Mouse (Mus musculus) hindbrain, embryonic 13.5 days (tissue): ENCODE results near the gene Ptprs. TPM values are rescaled to one million over a fixed set of nuclear protein-coding genes. Genes with fewer than 3 reads are reported as not detected.
"Not testable (repeated sequence)": the region's sequence is repeated elsewhere in the genome, so short reads cannot be mapped to it uniquely, and the experiment has no call there.

Source experiments
- ATAC-seq: fragments of 200-750 bp; cut with Nextera tagmentation; 2 replicates; pipeline ENCODE4 v1.8.0; 2017; ENCODE audit warnings: moderate TSS enrichment; ENCODE audit not compliant: low FRiP score
- H3K27ac ChIP-seq: fragments of 300-500 bp; sonication (generic); 2 replicates; pipeline ENCODE4 v1.5.1; 2015; ENCODE audit warnings: inconsistent platforms, mild to moderate bottlenecking, moderate library complexity
- H3K27me3 ChIP-seq: fragments of 300-500 bp; sonication (generic); 2 replicates; pipeline ENCODE4 v1.6.1; 2015; ENCODE audit warnings: mild to moderate bottlenecking, inconsistent platforms
- H3K36me3 ChIP-seq: fragments of 300-500 bp; sonication (generic); 2 replicates; pipeline ENCODE4 v1.6.1; 2015; ENCODE audit warnings: mild to moderate bottlenecking, inconsistent platforms
- H3K4me1 ChIP-seq: fragments of 300-500 bp; sonication (generic); replicated peaks from 2 replicates; pipeline ENCODE4 v1.6.1; 2015; ENCODE audit warnings: inconsistent platforms
- H3K4me2 ChIP-seq: fragments of 300-500 bp; sonication (generic); 2 replicates; pipeline ENCODE4 v1.6.1; 2015; ENCODE audit warnings: inconsistent platforms, mild to moderate bottlenecking, moderate library complexity
- H3K4me3 ChIP-seq: fragments of 300-500 bp; sonication (generic); 2 replicates; pipeline ENCODE4 v1.5.1; 2015; ENCODE audit warnings: mild to moderate bottlenecking, inconsistent platforms
- H3K9ac ChIP-seq: fragments of 300-500 bp; sonication (generic); 2 replicates; pipeline ENCODE4 v1.6.1; 2015; ENCODE audit warnings: mild to moderate bottlenecking, inconsistent platforms
- H3K9me3 ChIP-seq: fragments of 300-500 bp; sonication (generic); 2 replicates; pipeline ENCODE4 v1.6.1; 2016; ENCODE audit warnings: inconsistent platforms
- WGBS: fragments of 180-500 bp; shearing (Covaris S2); methylation state at CpG from one replicate; pipeline ENCODE4 v1.1.7; 2015; 5-methylcytosine and 5-hydroxymethylcytosine counted together
- polyA plus RNA-seq: library from polyadenylated mRNA; unstranded; fragments of >200 nt; fragmentation: Nextera tagmentation; extraction: Ambion mirVana; gene quantifications from 2 replicates; pipeline ENCODE4 v1.2.1, GENCODE M21; 2015

Gene Ptprs
- polyA plus RNA-seq, 1 experiment from 2014 or later: 273 TPM

DNA sequence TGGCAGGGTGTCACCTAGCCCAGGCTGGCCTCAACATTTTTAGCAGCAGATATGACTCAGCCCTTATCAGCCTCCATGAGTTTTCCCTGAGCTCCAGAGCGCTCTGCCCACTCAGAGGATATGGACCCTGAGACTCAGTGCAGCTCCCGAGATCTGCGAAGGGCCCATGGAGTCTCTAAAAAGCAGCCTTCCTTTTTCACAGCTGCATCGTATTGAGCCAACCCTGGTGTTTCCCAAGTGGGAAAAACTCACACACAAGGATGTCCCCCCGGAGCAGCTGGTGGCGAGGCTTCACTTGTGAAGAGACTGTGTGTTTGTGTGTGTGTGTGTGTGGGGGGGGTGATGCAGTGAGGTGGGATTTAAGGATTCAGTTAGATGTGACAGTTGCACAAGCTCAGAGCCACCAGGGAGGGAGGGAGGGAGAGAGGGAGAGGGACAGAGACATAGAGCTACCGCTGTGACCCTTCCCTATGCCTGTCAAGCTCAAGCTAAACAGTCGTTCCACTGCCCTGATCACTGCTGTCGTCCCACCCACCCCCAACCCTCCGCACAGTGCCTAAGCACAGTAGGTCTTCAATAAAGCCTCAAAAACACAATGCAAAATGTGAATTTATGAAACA lies 32.8 kb upstream of the Ptprs start:
- Histone ChIP-seq H3K27me3 (peaks cover 47% of the 10 kb centered on the region), H3K9ac (no peak overlapping the region), H3K4me1 (peaks cover 61% of the 10 kb centered on the region), H3K27ac (peak overlapping the region; percentile 69), H3K9me3 (no peaks in the 10 kb centered on the region), H3K36me3 (no peaks in the 10 kb centered on the region), H3K4me2 (peak overlapping the region; percentile 13; the same call in 1 of the 2 replicates), H3K4me3 (no peak overlapping the region)
- ATAC-seq: 0 out of 2 replicates have a peak, but pooled peaks have one; percentile 1
- 28% methylated on average over 10 of the region's 10 CpGs for WGBS

DNA sequence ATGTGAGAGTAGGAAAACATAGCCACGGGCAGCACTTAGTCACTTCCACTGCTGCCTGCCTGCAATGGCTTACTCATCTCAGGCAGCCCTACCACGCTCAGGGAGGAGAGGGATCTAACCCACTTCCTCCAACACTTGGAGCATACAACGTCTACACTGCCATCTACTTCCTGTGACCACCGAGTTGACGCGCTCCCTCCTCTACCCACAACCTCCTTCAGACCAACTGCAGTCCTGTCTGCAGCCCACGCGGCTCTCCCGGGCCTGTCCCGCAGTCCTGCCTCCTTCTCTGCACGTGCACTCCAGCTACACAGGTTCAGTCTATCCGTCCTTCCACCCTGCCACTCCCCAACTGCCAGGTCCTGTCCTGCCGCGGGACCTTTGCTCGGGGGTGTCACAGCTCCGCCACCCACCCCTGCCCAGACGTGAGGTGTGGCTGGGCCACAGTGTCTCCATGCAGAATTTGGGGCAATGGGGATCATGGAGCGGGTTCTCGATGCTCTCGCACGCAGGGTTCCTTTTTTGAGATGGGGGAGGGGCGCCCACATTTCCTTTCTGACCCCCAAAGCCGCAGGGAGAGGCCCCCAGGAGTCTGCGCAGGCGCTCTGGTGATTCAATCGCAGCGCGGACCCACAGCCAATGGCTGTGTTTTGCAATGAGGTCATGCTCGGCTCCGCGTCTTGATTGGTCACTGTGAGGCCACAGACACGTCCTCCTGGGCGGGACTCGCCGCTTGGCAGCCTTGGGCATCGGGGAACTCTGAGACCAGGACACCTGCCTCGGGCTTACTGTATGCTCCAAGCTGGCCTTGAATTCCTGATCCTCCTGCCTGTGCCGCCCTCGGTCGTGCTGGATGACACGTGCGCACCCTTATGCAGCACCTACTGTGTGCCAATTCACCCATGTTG lies 31.1 kb upstream of the Ptprs start:
- H3K9me3 ChIP-seq: no peaks in the 10 kb centered on the region
- peak overlapping the region; percentile 57 for H3K4me3 ChIP-seq
- peaks cover 33% of the 10 kb centered on the region for H3K27me3 ChIP-seq
- 0% methylated on average over 42 of the region's 42 CpGs for WGBS
- peak overlapping the region; percentile 89 for H3K9ac ChIP-seq
- peak; percentile 92 for ATAC-seq
- no peaks in the 10 kb centered on the region for H3K36me3 ChIP-seq
- H3K27ac ChIP-seq: peak overlapping the region; percentile 95
- peaks cover 63% of the 10 kb centered on the region for H3K4me1 ChIP-seq
- peak overlapping the region; percentile 95 for H3K4me2 ChIP-seq

DNA sequence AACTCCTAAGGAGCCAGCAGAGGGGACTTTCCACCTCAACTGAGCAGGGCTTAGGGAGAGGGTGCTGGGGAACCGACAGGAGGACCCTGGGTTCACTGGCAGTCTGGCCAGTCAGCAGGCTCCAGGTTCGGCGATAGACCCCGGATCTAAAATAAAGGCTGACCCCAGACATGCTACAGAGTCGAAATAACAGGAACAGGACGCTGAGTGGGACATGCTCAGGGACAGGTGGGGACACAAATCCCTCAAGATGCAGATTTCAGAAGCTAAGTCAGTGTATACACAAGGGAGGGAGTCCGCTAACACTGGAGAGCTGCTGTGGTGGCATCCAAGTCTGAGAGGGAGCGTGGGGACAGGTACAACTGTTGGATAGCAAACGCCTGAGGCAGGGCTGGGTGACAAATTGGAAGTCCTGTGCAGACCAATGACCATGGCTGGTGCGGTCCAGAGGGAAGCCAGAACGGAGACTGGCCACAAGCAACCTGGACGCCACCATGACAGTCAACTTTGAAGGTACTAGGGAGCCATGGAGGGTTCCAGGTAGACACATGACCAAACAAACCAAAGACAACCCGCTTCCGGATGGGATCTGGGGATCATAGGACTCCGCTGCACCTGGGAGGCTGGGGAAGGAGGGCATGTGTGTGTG lies 30.3 kb upstream of the Ptprs start:
- H3K4me2 ChIP-seq: peak overlapping the region; percentile 95
- H3K9me3 ChIP-seq: no peaks in the 10 kb centered on the region
- no peaks in the 10 kb centered on the region for H3K36me3 ChIP-seq
- ATAC-seq: peak; percentile 0; the same call in 1 of the 2 replicates
- peak overlapping the region; percentile 57 for H3K4me3 ChIP-seq
- H3K27ac ChIP-seq: peak overlapping the region; percentile 95
- H3K9ac ChIP-seq: peak overlapping the region; percentile 89
- peaks cover 24% of the 10 kb centered on the region for H3K27me3 ChIP-seq
- 55% methylated on average over 15 of the region's 15 CpGs for WGBS
- H3K4me1 ChIP-seq: peaks cover 66% of the 10 kb centered on the region

- H3K4me3 ChIP-seq: no peak overlapping the region
- ATAC-seq: no peak
- H3K27me3 ChIP-seq: peaks cover 13% of the 10 kb centered on the region
- H3K9ac ChIP-seq: no peak overlapping the region
- H3K27ac ChIP-seq: peak overlapping the region; percentile 53
- peaks cover 56% of the 10 kb centered on the region for H3K4me1 ChIP-seq
- 71% methylated on average over 10 of the region's 10 CpGs for WGBS
- H3K36me3 ChIP-seq: no peaks in the 10 kb centered on the region
- H3K9me3 ChIP-seq: no peaks in the 10 kb centered on the region
- H3K4me2 ChIP-seq: no peak overlapping the region
Measured at GRCm38 (mm10) chr17:56505401-56505800, 29.1 kb upstream of the Ptprs start.

- Histone ChIP-seq H3K27me3 (no peaks in the 10 kb centered on the region), H3K4me1 (peaks cover 54% of the 10 kb centered on the region), H3K4me2 (no peak overlapping the region), H3K4me3 (no peak overlapping the region), H3K9me3 (no peaks in the 10 kb centered on the region), H3K27ac (peak overlapping the region; percentile 70), H3K9ac (no peak overlapping the region), H3K36me3 (no peaks in the 10 kb centered on the region)
- ATAC-seq: peak; percentile 41; the same call in 1 of the 2 replicates
- whole genome bisulfite sequencing: 23% methylated on average over 9 of the region's 9 CpGs
Measured at GRCm38 (mm10) chr17:56502526-56502925, 26.2 kb upstream of the Ptprs start.

GRCm38 (mm10) chr17:56501635-56502400 lies 25.5 kb upstream of the Ptprs start:
- not testable (repeated sequence) for H3K9me3 ChIP-seq, H3K4me2 ChIP-seq, H3K9ac ChIP-seq, H3K27me3 ChIP-seq, H3K36me3 ChIP-seq, H3K4me3 ChIP-seq, ATAC-seq
- Histone ChIP-seq H3K4me1 (peaks cover 48% of the 10 kb centered on the region), H3K27ac (peak overlapping the region; percentile 70)
- 38% methylated on average over 2 of the region's 2 CpGs for WGBS

DNA sequence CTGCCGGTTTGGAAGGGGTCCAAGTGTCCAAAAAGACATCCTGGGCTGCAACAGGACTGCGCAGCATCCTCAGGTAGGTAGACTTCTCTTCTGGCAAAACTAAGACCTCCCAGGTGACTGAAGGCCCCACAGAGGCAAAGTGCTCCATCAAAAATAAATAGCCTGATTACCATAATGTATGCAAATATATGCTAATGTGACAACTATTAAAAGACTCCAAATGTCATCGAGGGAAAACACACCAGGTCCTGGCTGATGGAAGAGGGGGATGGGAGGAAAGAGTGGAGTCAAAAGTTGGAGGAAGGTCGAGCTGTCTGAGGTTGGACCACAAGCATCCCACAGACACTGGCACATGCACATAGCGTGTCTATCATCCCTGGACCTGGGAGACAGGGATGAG lies 22.9 kb upstream of the Ptprs start:
- Histone ChIP-seq H3K9me3 (peaks cover 6% of the 10 kb centered on the region), H3K36me3 (no peaks in the 10 kb centered on the region), H3K4me2 (no peak overlapping the region), H3K27ac (no peak overlapping the region), H3K9ac (no peak overlapping the region), H3K27me3 (no peaks in the 10 kb centered on the region; the same call in 1 of the 2 replicates), H3K4me3 (no peak overlapping the region), H3K4me1 (peaks cover 31% of the 10 kb centered on the region)
- 53% methylated on average over 5 of the region's 5 CpGs for WGBS
- no peak; the same call in 1 of the 2 replicates for ATAC-seq

- Histone ChIP-seq H3K4me2 (no peak overlapping the region), H3K4me1 (peaks cover 16% of the 10 kb centered on the region), H3K27ac (no peak overlapping the region), H3K27me3 (no peaks in the 10 kb centered on the region; the same call in 1 of the 2 replicates), H3K9ac (no peak overlapping the region), H3K36me3 (no peaks in the 10 kb centered on the region), H3K9me3 (peaks cover 22% of the 10 kb centered on the region), H3K4me3 (no peak overlapping the region)
- ATAC-seq: no peak
- WGBS: 72% methylated on average over 2 of the region's 2 CpGs
Measured at GRCm38 (mm10) chr17:56494480-56494879, 18.2 kb upstream of the Ptprs start.

GRCm38 (mm10) chr17:56493841-56494240 lies 17.6 kb upstream of the Ptprs start:
- WGBS: 97% methylated on average over 2 of the region's 2 CpGs

DNA sequence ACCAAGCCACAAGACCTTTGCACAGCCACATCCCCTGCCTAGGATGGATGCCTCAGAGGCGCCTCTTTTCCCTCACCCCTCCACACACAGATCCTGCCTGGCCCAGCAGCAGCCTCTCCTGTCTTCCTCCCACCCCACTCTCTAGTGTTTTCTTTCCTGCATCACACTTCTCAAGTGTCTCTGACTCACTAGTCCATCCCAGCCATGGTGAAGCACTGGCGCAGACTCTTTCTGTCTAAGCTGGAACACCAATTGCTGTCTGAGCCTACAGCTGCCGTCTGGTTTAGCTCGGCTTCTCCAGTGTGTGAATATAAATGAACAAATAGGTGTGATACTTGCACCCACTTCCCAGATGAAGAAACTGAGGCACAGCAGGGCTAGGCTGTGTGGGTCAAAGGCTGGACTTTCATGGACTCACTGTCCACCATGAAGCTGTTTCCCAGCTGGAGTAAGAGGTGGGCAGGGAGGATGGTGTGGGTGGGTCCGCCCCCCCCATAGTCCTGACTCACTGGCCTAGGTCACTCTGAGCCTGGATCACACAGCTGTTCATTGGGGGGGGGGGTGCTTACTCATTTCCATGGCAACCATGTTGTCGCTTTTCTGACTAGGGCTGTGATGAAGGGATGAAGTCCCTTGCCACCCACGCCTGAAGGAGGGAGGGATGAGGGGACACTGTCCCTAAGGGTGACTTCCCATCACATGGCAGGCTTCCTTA lies 14.3 kb upstream of the Ptprs start:
- WGBS: 81% methylated on average over 7 of the region's 7 CpGs
- ATAC-seq: no peak
- peaks cover 22% of the 10 kb centered on the region for H3K9me3 ChIP-seq

More at GRCm38 (mm10) chr17:56493841-56494240, 17.6 kb upstream of the Ptprs start:
- H3K9ac ChIP-seq: no peak overlapping the region
- H3K36me3 ChIP-seq: no peaks in the 10 kb centered on the region
- no peak for ATAC-seq
- H3K9me3 ChIP-seq: peaks cover 22% of the 10 kb centered on the region
- H3K27ac ChIP-seq: no peak overlapping the region
- peaks cover 12% of the 10 kb centered on the region for H3K4me1 ChIP-seq
- H3K27me3 ChIP-seq: no peaks in the 10 kb centered on the region; the same call in 1 of the 2 replicates
- no peak overlapping the region for H3K4me2 ChIP-seq
- H3K4me3 ChIP-seq: no peak overlapping the region

GRCm38 (mm10) chr17:56488028-56488427 lies 11.7 kb upstream of the Ptprs start:
- Histone ChIP-seq H3K36me3 (no peaks in the 10 kb centered on the region), H3K4me2 (peak overlapping the region; percentile 6; the same call in 1 of the 2 replicates), H3K4me1 (peaks cover 36% of the 10 kb centered on the region), H3K27me3 (no peaks in the 10 kb centered on the region), H3K27ac (peak overlapping the region; percentile 82), H3K9ac (peak overlapping the region; percentile 35; the same call in 1 of the 2 replicates), H3K4me3 (no peak overlapping the region), H3K9me3 (peaks cover 6% of the 10 kb centered on the region)
- peak; percentile 85 for ATAC-seq
- WGBS: 2% methylated on average over 12 of the region's 12 CpGs

More for the DNA sequence above, 14.3 kb upstream of the Ptprs start:
- Histone ChIP-seq H3K4me2 (no peak overlapping the region), H3K4me3 (no peak overlapping the region), H3K9ac (no peak overlapping the region), H3K27me3 (no peaks in the 10 kb centered on the region), H3K27ac (no peak overlapping the region), H3K36me3 (no peaks in the 10 kb centered on the region), H3K4me1 (peaks cover 31% of the 10 kb centered on the region)
